Mouse (Mus musculus): ENCODE data around the gene Rnh1. TPM values are rescaled to one million over a fixed set of nuclear protein-coding genes. Genes with fewer than 3 reads are reported as not detected.

Gene Rnh1
- 61.9 to 82.6 TPM (median 69.3 TPM) in 4 replicates for total RNA-seq (2023)

DNA sequence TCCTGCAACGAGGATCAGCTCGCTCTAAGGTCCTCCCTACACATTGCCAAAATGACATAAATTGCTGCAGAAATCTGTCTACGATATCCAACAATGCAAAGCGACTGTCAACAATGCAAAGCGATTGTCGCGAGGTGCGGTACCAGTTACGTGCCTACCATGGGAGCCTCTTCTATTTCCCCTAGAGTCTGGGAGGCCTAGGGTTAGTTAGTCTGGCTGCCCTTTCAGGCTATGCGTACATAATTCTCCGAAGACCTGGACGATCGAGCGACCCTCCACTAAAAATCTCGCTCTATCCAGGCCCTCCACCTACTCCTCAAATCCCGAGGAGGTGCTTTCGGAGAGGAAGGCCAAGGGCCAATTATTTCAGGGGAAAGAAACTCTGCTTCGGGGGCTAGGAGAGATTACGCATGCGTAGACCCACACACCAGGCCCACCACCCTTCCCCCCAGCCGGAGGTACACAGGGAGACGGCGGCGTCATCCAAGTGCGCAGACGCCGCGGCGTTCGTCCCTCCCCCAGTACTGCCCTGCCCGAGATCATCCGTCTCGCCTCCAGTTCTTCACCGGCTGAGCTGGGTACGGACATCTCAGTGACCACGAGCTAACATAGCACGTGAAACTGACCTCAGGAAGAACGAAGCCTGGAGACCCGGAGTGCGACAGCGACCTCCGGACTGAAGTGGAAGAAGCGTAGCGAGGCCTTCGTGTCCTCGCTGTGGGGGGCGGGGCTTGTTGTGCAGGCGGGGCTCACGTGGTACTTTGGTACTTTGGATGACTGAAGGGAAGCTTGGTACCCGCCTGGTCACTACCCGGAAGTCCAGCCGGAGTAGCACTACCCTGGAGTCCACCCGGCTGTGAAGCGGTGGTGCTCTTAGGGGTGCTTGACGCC is at the start of gene Rnh1:
Rnh1 (minus strand) TSS at position 742 of the 891 bp plus-strand sequence.

DNA sequence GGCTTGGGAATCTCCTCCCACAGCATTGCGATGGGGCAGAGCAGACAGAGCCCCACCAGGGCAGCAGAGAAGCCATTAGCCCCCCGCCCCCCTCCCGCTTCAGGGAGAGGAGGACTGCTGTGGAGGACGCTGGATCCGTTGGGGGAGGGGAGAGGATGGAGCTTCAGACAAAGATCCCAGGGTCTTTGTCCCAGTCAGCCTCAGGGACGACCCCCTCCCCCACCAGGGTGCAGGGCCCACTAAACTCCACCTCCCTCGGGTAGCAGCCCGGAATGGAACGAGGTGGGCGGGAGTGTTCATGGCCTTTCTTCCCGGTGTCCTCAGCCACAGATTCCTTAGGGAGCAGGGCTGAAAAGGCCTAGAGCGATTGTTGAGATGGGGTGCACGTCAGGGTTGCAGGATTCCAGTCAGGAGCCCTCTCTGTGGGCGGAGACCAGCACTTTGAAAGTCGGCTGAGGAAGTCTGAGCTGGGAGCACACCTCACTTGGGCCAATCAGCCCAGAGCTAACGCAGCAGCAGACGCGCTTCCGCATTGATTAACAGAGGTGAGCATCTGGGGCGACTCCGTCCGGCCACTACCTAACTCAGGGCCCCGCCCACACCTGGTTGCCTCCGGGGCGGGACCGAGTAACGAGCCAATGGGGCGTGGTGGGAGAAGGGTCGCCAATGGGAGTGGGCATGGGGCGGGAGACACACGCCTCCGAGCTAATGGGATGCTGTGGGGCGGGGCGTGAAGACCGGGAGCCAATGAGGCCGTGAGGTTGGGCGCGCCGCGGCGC is 42.6 kb upstream of the Rnh1 start, which contains the start of gene Rassf7:
Rassf7 (plus strand) TSS at position 760 of the 779 bp plus-strand sequence.

DNA sequence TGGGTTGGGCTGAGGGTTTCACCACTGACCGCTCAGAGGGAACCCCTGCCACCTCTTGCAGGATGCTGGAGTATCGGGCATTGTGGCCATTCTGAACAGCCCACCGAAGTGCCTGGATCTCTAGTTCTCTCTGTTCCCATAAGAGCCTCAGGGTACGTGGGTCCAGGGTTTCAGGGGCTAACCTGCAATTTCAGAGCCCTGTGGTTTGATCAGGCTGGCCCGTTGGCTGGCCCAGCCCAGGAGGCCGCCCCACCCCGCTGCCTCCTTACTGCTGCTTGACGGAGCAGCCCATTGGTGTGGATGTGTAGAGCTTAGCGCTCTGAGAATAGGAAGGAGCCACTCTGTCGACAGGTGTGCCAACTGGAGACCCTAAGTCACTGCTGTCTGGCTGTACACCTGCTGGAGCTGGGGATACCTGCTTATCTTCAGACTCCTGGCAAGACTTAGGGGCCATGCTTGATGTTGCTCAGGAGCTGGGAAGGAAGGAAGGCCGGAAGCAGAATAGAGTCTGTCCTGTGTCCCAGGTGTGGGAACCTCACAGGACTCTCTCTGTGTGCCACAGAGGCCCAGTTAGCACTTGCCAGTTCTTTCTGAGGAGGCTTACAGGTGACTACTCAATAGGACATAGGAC is 41.1 kb upstream of the Rnh1 start, which contains the start of gene Lmntd2:
Lmntd2 (minus strand) TSS at position 476 of the 631 bp plus-strand sequence.

DNA sequence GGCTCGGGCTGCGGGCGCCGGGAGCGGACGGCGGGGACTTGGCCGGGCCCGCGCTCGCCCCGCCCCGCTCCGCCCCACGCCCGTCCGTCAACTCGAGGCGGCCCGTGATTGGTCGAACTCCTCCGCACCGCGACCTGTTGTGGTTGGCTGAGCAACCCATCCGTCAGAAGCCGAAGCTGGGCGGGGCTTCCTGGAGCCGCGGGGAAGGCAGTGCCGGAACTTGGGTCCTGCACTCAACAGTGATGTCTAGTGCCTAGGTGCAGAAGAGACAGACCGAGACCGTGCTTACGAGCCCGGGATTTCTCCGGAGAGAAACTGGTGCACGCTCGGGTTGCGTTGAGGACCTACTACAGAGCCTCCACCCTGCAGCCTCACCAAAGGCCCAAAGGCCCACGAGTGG is 21.3 kb upstream of the Rnh1 start, which contains the start of the genes Hras and Lrrc56:
Hras (minus strand) TSS at position 58 of the 400 bp plus-strand sequence.
Lrrc56 (plus strand) TSS at position 210 of the 400 bp plus-strand sequence.

DNA sequence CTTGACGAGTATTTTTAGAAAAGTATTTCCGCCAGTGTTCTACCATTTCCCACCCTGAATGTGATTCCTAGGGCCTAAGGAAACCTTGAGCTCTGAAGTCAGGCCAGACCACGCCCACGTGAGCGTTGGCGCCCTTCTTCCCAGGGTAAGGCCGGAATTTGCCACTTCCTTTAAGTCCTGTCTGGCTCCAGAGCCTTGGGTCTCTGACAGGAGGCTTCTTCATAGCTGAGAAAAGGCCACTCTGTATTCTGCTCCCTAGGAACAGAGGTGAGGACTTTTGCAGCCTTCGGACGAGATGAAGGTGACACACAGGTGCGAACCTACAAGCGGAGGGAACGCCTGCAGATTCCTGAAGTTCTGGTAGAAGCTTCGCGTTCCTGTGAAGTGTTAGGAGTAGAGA is 50.4 kb downstream of the Rnh1 start, which contains the start of gene Ptdss2:
Ptdss2 (plus strand) TSS at position 138 of the 400 bp plus-strand sequence.

DNA sequence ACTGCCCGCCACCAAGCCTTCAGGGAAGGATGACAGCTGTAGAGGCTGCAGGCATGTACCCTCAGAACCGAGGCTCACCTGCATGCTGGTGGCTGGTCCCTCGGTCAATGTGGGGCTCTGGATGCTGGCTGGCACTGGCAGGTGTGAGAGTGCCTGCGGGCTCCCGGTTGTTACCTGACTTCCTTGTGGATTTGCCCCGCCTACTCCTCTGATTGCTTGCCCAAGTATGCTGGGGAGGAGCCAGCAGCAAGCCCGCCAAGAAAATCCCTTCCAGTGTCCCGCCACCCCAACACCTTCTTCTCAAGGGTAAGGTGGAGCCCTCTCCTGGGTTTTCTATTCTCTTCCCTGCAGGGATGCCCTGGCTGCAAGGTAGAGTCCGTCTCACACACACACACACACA is 55.0 kb downstream of the Rnh1 start, which contains the start of gene Ano9:
Ano9 (minus strand) TSS at position 171 of the 400 bp plus-strand sequence.

Other genes with a start within 250 kb of the Rnh1 start
- gene Pgghg, start 231.5 kb downstream of the Rnh1 start, total RNA-seq (2023) = 15.9 to 23.8 TPM (median 18.4 TPM) in 4 replicates
- gene Ifitm5, start 222.6 kb downstream of the Rnh1 start, total RNA-seq (2023) = not detected in 4 replicates
- not detected in 4 replicates for gene Gm45717, start 216.9 kb downstream of the Rnh1 start, total RNA-seq (2023)
- 10.4 to 16.2 TPM (median 12.9 TPM) in 4 replicates for gene Ifitm2, start 216.9 kb downstream of the Rnh1 start, total RNA-seq (2023)
- 1.2 TPM in 1 of 4 replicates, not detected in the others for gene Ifitm1, start 205.6 kb downstream of the Rnh1 start, total RNA-seq (2023)
- gene Ifitm3, start 162.1 kb downstream of the Rnh1 start, total RNA-seq (2023) = 3.2 to 7.5 TPM (median 4.5 TPM) in 4 replicates
- gene Ifitm6, start 154.9 kb downstream of the Rnh1 start, total RNA-seq (2023) = 1.6 to 1.9 TPM in 2 of 4 replicates, not detected in the others
- not detected in 4 replicates for gene Gm17387, start 143.7 kb downstream of the Rnh1 start, total RNA-seq (2023)
- gene B4galnt4, start 111.8 kb downstream of the Rnh1 start, total RNA-seq (2023) = not detected in 4 replicates
- 21.8 to 29.7 TPM (median 25.9 TPM) in 4 replicates for gene Pkp3, start 94.6 kb downstream of the Rnh1 start, total RNA-seq (2023)
- gene Sigirr, start 72.3 kb downstream of the Rnh1 start, total RNA-seq (2023) = 32.1 to 49.7 TPM (median 39.6 TPM) in 4 replicates
- gene Ano9, start 55.1 kb downstream of the Rnh1 start, total RNA-seq (2023) = not detected in 4 replicates
- gene Ptdss2, start 50.5 kb downstream of the Rnh1 start, total RNA-seq (2023) = 8.0 to 9.8 TPM (median 9.4 TPM) in 4 replicates
- 23.0 to 30.6 TPM (median 27.5 TPM) in 4 replicates for gene Hras, start 21.1 kb upstream of the Rnh1 start, total RNA-seq (2023)
- gene Lrrc56, start 21.3 kb upstream of the Rnh1 start, total RNA-seq (2023) = 6.4 to 9.6 TPM (median 7.2 TPM) in 4 replicates
- 3.9 to 5.0 TPM (median 4.8 TPM) in 4 replicates for gene Lmntd2, start 41.2 kb upstream of the Rnh1 start, total RNA-seq (2023)
- 8.9 to 16.1 TPM (median 13.3 TPM) in 4 replicates for gene Rassf7, start 43.0 kb upstream of the Rnh1 start, total RNA-seq (2023)
- gene Phrf1, start 55.9 kb upstream of the Rnh1 start, total RNA-seq (2023) = 147 to 159 TPM (median 152 TPM) in 4 replicates
- 33.8 to 42.4 TPM (median 37.0 TPM) in 4 replicates for gene Irf7, start 93.6 kb upstream of the Rnh1 start, total RNA-seq (2023)
- not detected in 4 replicates for gene Cdhr5, start 103.9 kb upstream of the Rnh1 start, total RNA-seq (2023)
- gene Sct, start 106.3 kb upstream of the Rnh1 start, total RNA-seq (2023) = not detected in 4 replicates
- not detected in 4 replicates for gene Drd4, start 119.1 kb upstream of the Rnh1 start, total RNA-seq (2023)
- gene Deaf1, start 154.8 kb upstream of the Rnh1 start, total RNA-seq (2023) = 33.5 to 54.6 TPM (median 42.7 TPM) in 4 replicates
- 15.2 to 22.8 TPM (median 16.4 TPM) in 4 replicates for gene Tmem80, start 154.9 kb upstream of the Rnh1 start, total RNA-seq (2023)
- 1.0 to 1.3 TPM in 2 of 4 replicates, not detected in the others for gene Eps8l2, start 166.0 kb upstream of the Rnh1 start, total RNA-seq (2023)
- 130 to 142 TPM (median 131 TPM) in 4 replicates for gene Taldo1, start 219.3 kb upstream of the Rnh1 start, total RNA-seq (2023)
- 31.5 to 40.0 TPM (median 35.3 TPM) in 4 replicates for gene Gatd1, start 241.3 kb upstream of the Rnh1 start, total RNA-seq (2023)

Data from B cell, adult 62 days (primary cell).